Mouse (Mus musculus): ENCODE measurements around the gene Tmbim6. TPM values are rescaled to one million over a fixed set of nuclear protein-coding genes. Genes with fewer than 3 reads are reported as not detected.
A peak's percentile ranks its signal among the peaks of the same experiment; 100 is the strongest.

Tmbim6 gene
- polyA plus RNA-seq, 1 experiment from 2014 or later: 239 TPM

- peak overlapping the region; percentile 14 for H3K4me2 ChIP-seq (ENCODE audit: low read length)
- H3K27ac ChIP-seq (replicated peaks in 1 of 2; ENCODE audit: control insufficient read depth in 1 of 2, insufficient read depth in 1 of 2, low read depth in 2 of 2, low read length in 2 of 2): peak overlapping the region; percentile 76 to 90
- WGBS: 18% methylated on average over 12 of the region's 12 CpGs
- H3K9me3 ChIP-seq (ENCODE audit: control insufficient read depth, low read length): no peaks in the 10 kb centered on the region
- H3K36me3 ChIP-seq (ENCODE audit: control insufficient read depth, insufficient read depth, low read length): peaks cover 44% of the 10 kb centered on the region
- H3K27me3 ChIP-seq (ENCODE audit: control insufficient read depth, insufficient read depth, low read length): no peaks in the 10 kb centered on the region
- H3K4me1 ChIP-seq (ENCODE audit: control insufficient read depth in 2 of 2, insufficient read depth in 2 of 2, low read length in 2 of 2): peaks cover 9 to 17% of the 10 kb centered on the region in 2 experiments
- ATAC-seq (ENCODE audit: insufficient number of reproducible peaks, insufficient read depth, low FRiP score, low read depth): peak; percentile 45
- H3K9ac ChIP-seq (ENCODE audit: low read length): 0 out of 2 replicates have a peak overlapping the region, but pooled peaks have one; percentile 38
- no peak overlapping the region for H3K4me3 ChIP-seq (ENCODE audit: control insufficient read depth in 1 of 2, insufficient read depth in 1 of 2, low read depth in 1 of 2, low read length in 2 of 2)
Observed at GRCm38 (mm10) chr15:99420521-99421014, 27.9 kb downstream of the Tmbim6 start.

- Histone ChIP-seq H3K27ac (replicated peaks in 1 of 2; ENCODE audit: control insufficient read depth in 1 of 2, insufficient read depth in 1 of 2, low read depth in 2 of 2, low read length in 2 of 2) (peak overlapping the region; percentile 76 to 90), H3K27me3 (ENCODE audit: control insufficient read depth, insufficient read depth, low read length) (no peaks in the 10 kb centered on the region), H3K4me2 (ENCODE audit: low read length) (peak overlapping the region; percentile 14), H3K9me3 (ENCODE audit: control insufficient read depth, low read length) (no peaks in the 10 kb centered on the region), H3K9ac (ENCODE audit: low read length) (no peak overlapping the region), H3K4me3 (ENCODE audit: control insufficient read depth in 1 of 2, insufficient read depth in 1 of 2, low read depth in 1 of 2, low read length in 2 of 2) (no peak overlapping the region), H3K4me1 (ENCODE audit: control insufficient read depth in 2 of 2, insufficient read depth in 2 of 2, low read length in 2 of 2) (peaks cover 9 to 15% of the 10 kb centered on the region in 2 experiments), H3K36me3 (ENCODE audit: control insufficient read depth, insufficient read depth, low read length) (peaks cover 49% of the 10 kb centered on the region)
- ATAC-seq (ENCODE audit: insufficient number of reproducible peaks, insufficient read depth, low FRiP score, low read depth): no peak
- WGBS: 71% methylated on average over 9 of the region's 9 CpGs
Observed at GRCm38 (mm10) chr15:99421152-99421551, 28.5 kb downstream of the Tmbim6 start.

GRCm38 (mm10) chr15:99421676-99422075, 29.0 kb downstream of the Tmbim6 start:
- Histone ChIP-seq H3K4me2 (ENCODE audit: low read length) (no peak overlapping the region), H3K4me3 (ENCODE audit: control insufficient read depth in 1 of 2, insufficient read depth in 1 of 2, low read depth in 1 of 2, low read length in 2 of 2) (no peak overlapping the region), H3K4me1 (ENCODE audit: control insufficient read depth in 2 of 2, insufficient read depth in 2 of 2, low read length in 2 of 2) (peaks cover 9 to 12% of the 10 kb centered on the region in 2 experiments), H3K27ac (replicated peaks in 1 of 2; ENCODE audit: control insufficient read depth in 1 of 2, insufficient read depth in 1 of 2, low read depth in 2 of 2, low read length in 2 of 2) (peak overlapping the region; percentile 76 to 90; a peak in 3 of 4 replicates), H3K9me3 (ENCODE audit: control insufficient read depth, low read length) (no peaks in the 10 kb centered on the region), H3K27me3 (ENCODE audit: control insufficient read depth, insufficient read depth, low read length) (no peaks in the 10 kb centered on the region), H3K36me3 (ENCODE audit: control insufficient read depth, insufficient read depth, low read length) (peaks cover 55% of the 10 kb centered on the region), H3K9ac (ENCODE audit: low read length) (no peak overlapping the region)
- WGBS: 75% methylated on average over 8 of the region's 8 CpGs
- ATAC-seq (ENCODE audit: insufficient number of reproducible peaks, insufficient read depth, low FRiP score, low read depth): no peak

GRCm38 (mm10) chr15:99422551-99422950, 29.9 kb downstream of the Tmbim6 start:
- H3K27ac ChIP-seq (replicated peaks in 1 of 2; ENCODE audit: control insufficient read depth in 1 of 2, insufficient read depth in 1 of 2, low read depth in 2 of 2, low read length in 2 of 2): no peak overlapping the region
- peak overlapping the region; percentile 8; the same call in 1 of the 2 replicates for H3K9ac ChIP-seq (ENCODE audit: low read length)
- peaks cover 63% of the 10 kb centered on the region for H3K36me3 ChIP-seq (ENCODE audit: control insufficient read depth, insufficient read depth, low read length)
- peaks cover 8 to 9% of the 10 kb centered on the region in 2 experiments for H3K4me1 ChIP-seq (ENCODE audit: control insufficient read depth in 2 of 2, insufficient read depth in 2 of 2, low read length in 2 of 2)
- H3K9me3 ChIP-seq (ENCODE audit: control insufficient read depth, low read length): no peaks in the 10 kb centered on the region
- no peak overlapping the region for H3K4me2 ChIP-seq (ENCODE audit: low read length)
- WGBS: 91% methylated on average over 23 of the region's 23 CpGs
- H3K4me3 ChIP-seq (ENCODE audit: control insufficient read depth in 1 of 2, insufficient read depth in 1 of 2, low read depth in 1 of 2, low read length in 2 of 2): no peak overlapping the region
- no peaks in the 10 kb centered on the region for H3K27me3 ChIP-seq (ENCODE audit: control insufficient read depth, insufficient read depth, low read length)
- no peak for ATAC-seq (ENCODE audit: insufficient number of reproducible peaks, insufficient read depth, low FRiP score, low read depth)

DNA sequence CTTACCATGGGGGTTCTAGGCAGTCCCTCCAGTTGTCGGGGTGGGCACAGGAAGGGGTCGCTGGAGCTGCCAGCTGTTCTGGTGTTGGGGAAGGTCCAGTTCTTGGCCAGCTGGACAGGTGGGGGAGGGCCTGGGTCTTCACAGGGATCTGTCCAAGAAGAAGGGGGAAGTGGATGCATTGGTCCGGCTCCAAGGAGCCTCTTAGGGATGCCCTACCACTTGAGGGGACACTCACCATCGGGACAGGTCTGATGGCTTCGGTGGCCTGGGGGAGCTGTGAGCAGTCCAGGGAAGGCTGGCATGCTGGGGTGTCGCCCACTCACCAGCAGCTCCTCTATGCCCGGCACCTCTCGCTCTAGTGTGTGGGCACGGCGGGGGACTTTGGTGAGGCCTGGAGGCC, 30.4 kb downstream of the Tmbim6 start:
- Histone ChIP-seq H3K4me3 (ENCODE audit: control insufficient read depth in 1 of 2, insufficient read depth in 1 of 2, low read depth in 1 of 2, low read length in 2 of 2) (no peak overlapping the region), H3K27me3 (ENCODE audit: control insufficient read depth, insufficient read depth, low read length) (no peaks in the 10 kb centered on the region), H3K36me3 (ENCODE audit: control insufficient read depth, insufficient read depth, low read length) (peaks cover 69% of the 10 kb centered on the region), H3K27ac (replicated peaks in 1 of 2; ENCODE audit: control insufficient read depth in 1 of 2, insufficient read depth in 1 of 2, low read depth in 2 of 2, low read length in 2 of 2) (no peak overlapping the region), H3K4me1 (ENCODE audit: control insufficient read depth in 2 of 2, insufficient read depth in 2 of 2, low read length in 2 of 2) (peaks cover 5 to 9% of the 10 kb centered on the region in 2 experiments), H3K9me3 (ENCODE audit: control insufficient read depth, low read length) (no peaks in the 10 kb centered on the region), H3K4me2 (ENCODE audit: low read length) (no peak overlapping the region), H3K9ac (ENCODE audit: low read length) (no peak overlapping the region)
- 88% methylated on average over 9 of the region's 10 CpGs for WGBS
- ATAC-seq (ENCODE audit: insufficient number of reproducible peaks, insufficient read depth, low FRiP score, low read depth): no peak

GRCm38 (mm10) chr15:99423884-99424283, 31.2 kb downstream of the Tmbim6 start:
- no peak for ATAC-seq (ENCODE audit: insufficient number of reproducible peaks, insufficient read depth, low FRiP score, low read depth)
- 93% methylated on average over 9 of the region's 9 CpGs for WGBS
- peaks cover 77% of the 10 kb centered on the region for H3K36me3 ChIP-seq (ENCODE audit: control insufficient read depth, insufficient read depth, low read length)

GRCm38 (mm10) chr15:99430394-99430793, 37.7 kb downstream of the Tmbim6 start:
- Histone ChIP-seq H3K4me2 (ENCODE audit: low read length) (no peak overlapping the region), H3K4me3 (ENCODE audit: control insufficient read depth in 1 of 2, insufficient read depth in 1 of 2, low read depth in 1 of 2, low read length in 2 of 2) (no peak overlapping the region), H3K9me3 (ENCODE audit: control insufficient read depth, low read length) (no peaks in the 10 kb centered on the region), H3K9ac (ENCODE audit: low read length) (0 out of 2 replicates have a peak overlapping the region, but pooled peaks have one; percentile 25), H3K27me3 (ENCODE audit: control insufficient read depth, insufficient read depth, low read length) (no peaks in the 10 kb centered on the region), H3K4me1 (ENCODE audit: control insufficient read depth in 2 of 2, insufficient read depth in 2 of 2, low read length in 2 of 2) (peaks cover 28 to 52% of the 10 kb centered on the region in 2 experiments), H3K27ac (replicated peaks in 1 of 2; ENCODE audit: control insufficient read depth in 1 of 2, insufficient read depth in 1 of 2, low read depth in 2 of 2, low read length in 2 of 2) (0 out of 4 replicates have a peak overlapping the region, but pooled peaks of 1 of the 2 experiments have one; percentile 6), H3K36me3 (ENCODE audit: control insufficient read depth, insufficient read depth, low read length) (peaks cover 73% of the 10 kb centered on the region)
- WGBS: 67% methylated on average over 8 of the region's 8 CpGs
- ATAC-seq (ENCODE audit: insufficient number of reproducible peaks, insufficient read depth, low FRiP score, low read depth): no peak

More at GRCm38 (mm10) chr15:99423884-99424283, 31.2 kb downstream of the Tmbim6 start:
- Histone ChIP-seq H3K4me1 (ENCODE audit: control insufficient read depth in 2 of 2, insufficient read depth in 2 of 2, low read length in 2 of 2) (peaks cover 10 to 12% of the 10 kb centered on the region in 2 experiments), H3K4me3 (ENCODE audit: control insufficient read depth in 1 of 2, insufficient read depth in 1 of 2, low read depth in 1 of 2, low read length in 2 of 2) (no peak overlapping the region), H3K27me3 (ENCODE audit: control insufficient read depth, insufficient read depth, low read length) (no peaks in the 10 kb centered on the region), H3K4me2 (ENCODE audit: low read length) (no peak overlapping the region), H3K9me3 (ENCODE audit: control insufficient read depth, low read length) (no peaks in the 10 kb centered on the region), H3K9ac (ENCODE audit: low read length) (no peak overlapping the region), H3K27ac (replicated peaks in 1 of 2; ENCODE audit: control insufficient read depth in 1 of 2, insufficient read depth in 1 of 2, low read depth in 2 of 2, low read length in 2 of 2) (no peak overlapping the region)

DNA sequence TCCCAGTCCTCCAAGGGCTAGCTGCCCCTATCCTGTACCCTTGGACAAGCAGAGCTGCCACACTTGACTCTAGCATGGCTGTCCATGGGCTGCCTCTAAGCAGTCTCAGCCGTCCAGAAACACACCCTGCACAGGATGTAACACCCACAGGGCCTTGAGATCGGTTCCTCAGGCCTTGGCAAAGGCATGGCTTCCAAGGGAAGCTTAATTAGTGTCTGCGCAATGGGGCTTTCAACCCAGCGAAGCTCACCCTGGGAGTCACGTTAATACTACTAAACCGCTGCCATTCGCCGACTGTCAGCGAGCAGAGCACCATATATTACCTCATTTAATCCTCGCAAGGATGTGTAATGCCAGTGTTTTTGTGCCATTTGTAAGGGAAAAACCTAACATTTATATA, 38.4 kb downstream of the Tmbim6 start:
- Histone ChIP-seq H3K36me3 (ENCODE audit: control insufficient read depth, insufficient read depth, low read length) (peaks cover 67% of the 10 kb centered on the region), H3K4me1 (ENCODE audit: control insufficient read depth in 2 of 2, insufficient read depth in 2 of 2, low read length in 2 of 2) (peaks cover 28 to 57% of the 10 kb centered on the region in 2 experiments), H3K9me3 (ENCODE audit: control insufficient read depth, low read length) (no peaks in the 10 kb centered on the region), H3K4me2 (ENCODE audit: low read length) (no peak overlapping the region), H3K9ac (ENCODE audit: low read length) (no peak overlapping the region), H3K27ac (replicated peaks in 1 of 2; ENCODE audit: control insufficient read depth in 1 of 2, insufficient read depth in 1 of 2, low read depth in 2 of 2, low read length in 2 of 2) (0 out of 4 replicates have a peak overlapping the region, but pooled peaks of 1 of the 2 experiments have one; percentile 6), H3K27me3 (ENCODE audit: control insufficient read depth, insufficient read depth, low read length) (no peaks in the 10 kb centered on the region), H3K4me3 (ENCODE audit: control insufficient read depth in 1 of 2, insufficient read depth in 1 of 2, low read depth in 1 of 2, low read length in 2 of 2) (no peak overlapping the region)
- 88% methylated on average over 10 of the region's 10 CpGs for WGBS
- ATAC-seq (ENCODE audit: insufficient number of reproducible peaks, insufficient read depth, low FRiP score, low read depth): no peak

All from heart, embryonic 14.5 days (tissue).